Mouse (Mus musculus) neural tube, embryonic 13.5 days (tissue): ENCODE measurements around the gene Olfml2a. TPM values are rescaled to one million over a fixed set of nuclear protein-coding genes. Genes with fewer than 3 reads are reported as not detected.
"Not testable (repeated sequence)": the region's sequence is repeated elsewhere in the genome, so short reads cannot be mapped to it uniquely, and the experiment has no call there.

Source experiments
- ATAC-seq: fragments of 200-750 bp; cut with Nextera tagmentation; 2 replicates; pipeline ENCODE4 v1.8.0; 2017; ENCODE audit warnings: low read depth, mild to moderate bottlenecking, moderate TSS enrichment, moderate library complexity
- H3K27ac ChIP-seq: fragments of 300-500 bp; sonication (generic); replicated peaks from 2 replicates; pipeline ENCODE4 v1.5.1; 2015; ENCODE audit warnings: moderate library complexity, mild to moderate bottlenecking, inconsistent platforms
- H3K27me3 ChIP-seq: fragments of 300-500 bp; sonication (generic); 2 replicates; pipeline ENCODE4 v1.6.1; 2015; ENCODE audit warnings: mild to moderate bottlenecking, inconsistent platforms
- H3K36me3 ChIP-seq: fragments of 300-500 bp; sonication (generic); 2 replicates; pipeline ENCODE4 v1.6.1; 2015; ENCODE audit warnings: mild to moderate bottlenecking, inconsistent platforms
- H3K4me1 ChIP-seq: fragments of 300-500 bp; sonication (generic); replicated peaks from 2 replicates; pipeline ENCODE4 v1.6.1; 2015; ENCODE audit warnings: inconsistent platforms
- H3K4me2 ChIP-seq: fragments of 300-500 bp; sonication (generic); 2 replicates; pipeline ENCODE4 v1.6.1; 2015; ENCODE audit warnings: inconsistent platforms, mild to moderate bottlenecking, moderate library complexity
- H3K4me3 ChIP-seq: fragments of 300-500 bp; sonication (generic); 2 replicates; pipeline ENCODE4 v1.5.1; 2015; ENCODE audit warnings: mild to moderate bottlenecking, inconsistent platforms
- H3K9ac ChIP-seq: fragments of 300-500 bp; sonication (generic); 2 replicates; pipeline ENCODE4 v1.6.1; 2015; ENCODE audit warnings: moderate library complexity, mild to moderate bottlenecking, inconsistent platforms
- H3K9me3 ChIP-seq: fragments of 300-500 bp; sonication (generic); 2 replicates; pipeline ENCODE4 v1.6.1; 2016; ENCODE audit warnings: inconsistent platforms
- WGBS: fragments of 180-500 bp; shearing (Covaris S2); methylation state at CpG from one replicate; pipeline ENCODE4 v1.1.7; 2015; 5-methylcytosine and 5-hydroxymethylcytosine counted together
- polyA plus RNA-seq: library from polyadenylated mRNA; unstranded; fragments of >200 nt; fragmentation: Nextera tagmentation; extraction: Ambion mirVana; gene quantifications from 2 replicates; pipeline ENCODE4 v1.2.1, GENCODE M21; 2015

The Olfml2a gene
- polyA plus RNA-seq, 1 experiment from 2014 or later, result 14.6 TPM

DNA sequence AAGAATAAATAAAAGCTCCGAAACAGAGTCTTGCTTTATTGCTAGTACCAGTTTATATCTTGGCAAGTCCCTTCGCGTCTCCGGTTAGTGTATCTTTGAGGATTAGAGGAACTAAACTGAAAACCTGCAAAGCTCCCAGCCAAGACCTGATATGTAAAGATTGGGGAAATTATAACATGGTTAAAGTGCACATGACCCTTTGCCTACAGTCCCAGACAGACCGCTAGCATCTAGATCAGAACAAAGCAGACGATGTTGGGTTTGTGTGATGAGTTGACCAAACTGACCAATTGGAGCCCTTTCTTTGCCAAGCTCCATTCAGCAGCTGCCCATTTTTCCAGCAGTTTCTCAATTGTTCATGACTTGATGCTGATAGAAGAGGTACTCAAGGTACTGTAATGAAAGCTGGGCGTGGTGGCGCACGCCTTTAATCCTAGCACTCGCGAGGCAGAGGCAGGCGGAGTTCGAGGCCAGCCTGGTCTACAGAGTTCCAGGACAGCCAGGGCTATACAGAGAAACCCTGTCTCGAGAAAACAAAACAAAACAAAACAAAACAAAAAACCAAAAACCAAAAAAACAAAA lies 74.5 kb downstream of the Olfml2a start:
- peak overlapping the region; percentile 95 for H3K4me2 ChIP-seq
- no peak for ATAC-seq
- 93% methylated on average over 14 of the region's 14 CpGs for WGBS
- H3K27ac ChIP-seq, result no peak overlapping the region
- peaks cover 29% of the 10 kb centered on the region for H3K36me3 ChIP-seq
- H3K4me3 ChIP-seq, result peak overlapping the region; percentile 52
- peak overlapping the region; percentile 85 for H3K9ac ChIP-seq
- H3K27me3 ChIP-seq, result no peaks in the 10 kb centered on the region
- peaks cover 66% of the 10 kb centered on the region for H3K4me1 ChIP-seq
- H3K9me3 ChIP-seq, result no peaks in the 10 kb centered on the region

DNA sequence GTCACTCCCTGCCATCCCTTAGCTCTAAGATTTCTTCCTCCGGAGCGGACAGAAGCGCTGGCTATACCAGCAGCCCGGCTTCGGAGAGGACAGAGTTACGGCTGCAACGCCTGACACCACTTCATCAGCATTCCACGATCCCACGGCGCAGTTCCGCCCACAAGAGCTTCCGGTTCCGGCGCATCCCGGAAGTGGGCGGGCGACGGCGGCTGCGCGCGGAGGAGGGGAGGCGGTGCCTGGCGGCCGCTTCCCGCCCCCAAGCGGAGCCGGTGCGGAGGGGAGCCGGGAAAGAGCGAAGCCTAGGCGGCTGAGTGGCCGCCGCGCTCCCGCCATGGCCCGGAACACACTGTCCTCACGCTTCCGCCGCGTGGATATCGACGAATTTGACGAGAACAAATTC lies 76.1 kb downstream of the Olfml2a start:
- under 1% methylated on average over 40 of the region's 44 CpGs for WGBS
- H3K4me1 ChIP-seq, result peaks cover 67% of the 10 kb centered on the region
- peak overlapping the region; percentile 95 for H3K27ac ChIP-seq
- no peaks in the 10 kb centered on the region for H3K27me3 ChIP-seq
- H3K36me3 ChIP-seq, result peaks cover 24% of the 10 kb centered on the region
- peak overlapping the region; percentile 85 for H3K4me2 ChIP-seq
- ATAC-seq, result peak; percentile 89
- H3K9ac ChIP-seq, result peak overlapping the region; percentile 95
- H3K4me3 ChIP-seq, result peak overlapping the region; percentile 93
- no peaks in the 10 kb centered on the region for H3K9me3 ChIP-seq

DNA sequence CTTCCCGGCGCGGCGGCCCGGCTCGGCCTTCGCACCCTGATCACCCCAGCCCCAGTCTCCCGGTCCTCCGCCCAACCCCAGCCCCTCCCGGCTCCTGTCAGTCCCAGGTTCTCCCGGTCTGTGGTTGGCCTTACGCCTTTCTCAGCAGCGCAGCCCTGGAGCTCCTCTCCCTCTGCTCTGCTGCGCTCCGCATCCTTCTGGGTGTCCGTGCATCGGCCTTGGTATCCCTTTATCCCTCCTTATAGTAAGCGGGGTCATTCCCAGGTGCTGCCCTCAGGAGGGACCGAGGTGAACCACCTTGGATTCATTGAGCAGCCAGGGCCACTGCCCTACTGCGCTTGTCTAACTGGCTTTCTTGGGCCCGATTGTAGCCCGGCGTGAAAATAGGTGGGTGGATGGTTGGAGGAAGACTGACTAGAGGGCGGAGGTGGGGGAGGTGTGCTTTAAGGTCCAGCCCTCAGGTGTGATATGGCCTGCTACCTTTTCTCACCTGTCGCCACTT lies 76.6 kb downstream of the Olfml2a start:
- Histone ChIP-seq H3K9ac (peak overlapping the region; percentile 95), H3K4me3 (peak overlapping the region; percentile 93), H3K4me2 (peak overlapping the region; percentile 85), H3K36me3 (peaks cover 24% of the 10 kb centered on the region), H3K4me1 (peaks cover 62% of the 10 kb centered on the region), H3K27me3 (no peaks in the 10 kb centered on the region), H3K9me3 (no peaks in the 10 kb centered on the region), H3K27ac (peak overlapping the region; percentile 95)
- under 1% methylated on average over 25 of the region's 25 CpGs for WGBS
- ATAC-seq, result peak; percentile 56

DNA sequence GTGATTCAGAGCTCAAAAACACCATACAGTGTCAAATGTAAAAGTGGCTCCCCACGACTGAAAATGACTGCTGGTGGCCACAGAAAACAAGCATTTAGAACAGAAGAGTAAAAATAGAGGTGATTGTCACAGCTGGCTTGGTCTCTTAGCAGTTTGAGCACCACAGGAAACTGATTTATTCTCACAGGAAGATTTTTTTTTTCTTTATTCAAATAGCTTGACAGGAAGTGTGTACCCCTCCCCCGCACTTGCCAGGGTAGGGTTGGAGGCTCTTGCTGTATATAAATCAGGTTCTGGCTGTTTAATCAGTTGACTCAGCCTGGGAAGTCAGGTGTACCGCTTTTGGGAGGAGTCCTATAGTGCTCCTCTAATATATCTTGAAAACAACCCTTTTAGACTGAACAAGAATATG lies 77.2 kb downstream of the Olfml2a start:
- WGBS, result 29% methylated on average over 3 of the region's 3 CpGs
- peak overlapping the region; percentile 93 for H3K4me3 ChIP-seq
- peak overlapping the region; percentile 95 for H3K9ac ChIP-seq
- peaks cover 25% of the 10 kb centered on the region for H3K36me3 ChIP-seq
- no peaks in the 10 kb centered on the region for H3K27me3 ChIP-seq
- H3K4me2 ChIP-seq, result peak overlapping the region; percentile 85
- H3K4me1 ChIP-seq, result peaks cover 56% of the 10 kb centered on the region
- H3K9me3 ChIP-seq, result no peaks in the 10 kb centered on the region
- ATAC-seq, result no peak
- H3K27ac ChIP-seq, result peak overlapping the region; percentile 95; the same call in 1 of the 2 replicates

DNA sequence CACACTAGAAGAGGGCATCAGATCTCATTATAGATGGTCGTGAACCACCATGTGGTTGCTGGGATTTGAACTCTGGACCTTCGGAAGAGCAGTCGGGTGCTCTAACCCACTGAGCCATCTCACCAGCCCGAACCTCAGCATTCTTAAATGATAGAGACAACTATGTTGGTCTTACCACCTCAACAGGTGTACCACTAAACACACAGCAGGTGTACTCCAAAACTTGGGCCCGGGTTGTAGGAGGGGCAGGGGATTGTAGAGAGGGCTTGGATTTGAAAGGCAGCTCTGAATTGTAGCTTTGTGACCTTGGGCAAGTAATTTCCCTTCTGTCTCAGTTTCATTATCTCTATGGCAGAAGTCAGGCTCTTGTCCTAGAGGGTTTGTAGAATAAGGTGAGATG lies 78.4 kb downstream of the Olfml2a start:
- H3K4me2 ChIP-seq, H3K9ac ChIP-seq, H3K9me3 ChIP-seq, ATAC-seq, H3K4me3 ChIP-seq, H3K27ac ChIP-seq, H3K27me3 ChIP-seq: not testable (repeated sequence)
- WGBS, result 96% methylated on average over 5 of the region's 5 CpGs
- Histone ChIP-seq H3K36me3 (peaks cover 37% of the 10 kb centered on the region), H3K4me1 (peaks cover 52% of the 10 kb centered on the region)

DNA sequence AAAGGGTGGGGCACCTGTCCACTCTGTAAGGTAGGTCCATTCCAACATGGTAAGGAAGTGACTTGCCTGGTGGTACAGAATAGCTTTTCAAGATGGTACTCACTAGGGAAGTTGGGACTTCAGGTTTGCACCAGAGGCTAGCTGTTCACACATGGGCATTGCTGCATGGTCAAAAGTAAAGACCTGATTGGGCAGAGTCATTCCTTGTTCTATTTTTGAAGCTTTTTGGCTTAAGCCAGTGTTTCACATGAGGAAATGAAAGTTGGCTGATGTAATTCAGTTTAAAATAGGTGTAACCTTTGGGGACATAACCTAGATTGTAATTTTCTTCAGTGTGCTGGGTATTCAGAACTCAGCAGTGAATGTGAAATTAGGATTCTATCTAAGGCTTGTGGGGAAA lies 79.5 kb downstream of the Olfml2a start:
- H3K4me2 ChIP-seq, result no peak overlapping the region
- H3K4me1 ChIP-seq, result peaks cover 45% of the 10 kb centered on the region
- no peaks in the 10 kb centered on the region for H3K9me3 ChIP-seq
- no peak overlapping the region for H3K27ac ChIP-seq
- no peak for ATAC-seq
- H3K9ac ChIP-seq, result no peak overlapping the region
- no peak overlapping the region for H3K4me3 ChIP-seq
- no peaks in the 10 kb centered on the region for H3K27me3 ChIP-seq
- H3K36me3 ChIP-seq, result peaks cover 48% of the 10 kb centered on the region

DNA sequence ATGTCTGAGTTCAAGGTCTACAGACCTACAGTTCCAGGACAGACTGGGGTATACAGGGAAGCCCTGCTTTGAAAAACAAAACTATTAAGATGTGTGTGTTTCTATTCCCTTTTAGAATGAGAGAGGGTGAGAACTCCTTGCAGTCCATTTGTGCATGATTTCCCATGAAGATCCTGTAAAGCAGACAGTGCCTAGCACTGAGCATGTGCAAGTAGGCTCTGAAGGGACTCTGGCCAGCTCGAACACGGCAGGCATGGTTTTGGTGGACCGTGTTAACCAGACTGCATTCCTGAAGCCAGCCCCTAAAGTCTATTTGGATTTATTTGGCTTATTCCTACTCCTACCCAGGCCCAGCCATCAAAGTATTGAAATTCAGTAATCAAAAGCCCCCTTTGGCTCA lies 80.2 kb downstream of the Olfml2a start:
- Histone ChIP-seq H3K4me2 (no peak overlapping the region), H3K27ac (no peak overlapping the region), H3K36me3 (peaks cover 55% of the 10 kb centered on the region), H3K27me3 (no peaks in the 10 kb centered on the region), H3K4me1 (peaks cover 39% of the 10 kb centered on the region), H3K4me3 (no peak overlapping the region), H3K9ac (no peak overlapping the region), H3K9me3 (no peaks in the 10 kb centered on the region)
- 84% methylated on average over 3 of the region's 3 CpGs for WGBS
- ATAC-seq, result no peak

DNA sequence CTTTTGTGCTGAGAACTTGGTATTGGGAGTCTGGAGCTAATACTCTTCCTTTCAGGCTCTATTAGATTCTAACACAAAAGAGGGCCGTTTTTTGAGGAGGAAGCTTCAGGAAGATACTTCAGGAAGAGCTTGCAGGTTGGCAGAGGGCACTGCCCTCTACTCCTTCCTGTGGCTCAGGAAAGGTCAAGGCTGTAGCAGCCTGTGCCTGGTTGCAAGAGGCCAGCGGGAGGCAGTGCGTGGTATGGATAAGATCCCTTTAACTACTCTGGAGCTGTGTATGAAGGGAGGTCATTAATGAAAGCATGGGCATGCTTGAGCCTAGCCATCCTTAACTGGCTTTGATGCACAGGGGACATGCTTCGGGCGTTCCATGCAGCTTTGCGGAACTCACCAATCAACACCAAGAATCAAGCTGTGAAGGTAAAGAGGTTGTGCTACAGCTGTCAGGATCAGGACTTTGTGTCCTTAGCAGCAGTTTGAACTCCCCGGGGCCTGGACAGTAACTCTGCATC lies 81.0 kb downstream of the Olfml2a start:
- no peaks in the 10 kb centered on the region for H3K9me3 ChIP-seq
- peaks cover 64% of the 10 kb centered on the region for H3K36me3 ChIP-seq
- 91% methylated on average over 7 of the region's 7 CpGs for WGBS
- H3K27ac ChIP-seq, result no peak overlapping the region
- H3K4me3 ChIP-seq, result no peak overlapping the region
- H3K9ac ChIP-seq, result 0 out of 2 replicates have a peak overlapping the region, but pooled peaks have one; percentile 22
- H3K4me1 ChIP-seq, result peaks cover 35% of the 10 kb centered on the region
- no peaks in the 10 kb centered on the region for H3K27me3 ChIP-seq
- no peak for ATAC-seq
- no peak overlapping the region for H3K4me2 ChIP-seq

Other genes starting within 250 kb of the Olfml2a start
- gene Nr5a1, start 217.4 kb upstream of the Olfml2a start, polyA plus RNA-seq, result 0.06 TPM in 1 of 2 replicates, not detected in the other
- gene Nr6a1, start 4.3 kb upstream of the Olfml2a start, polyA plus RNA-seq, result 2.9 and 3.9 TPM in 2 replicates
- gene Wdr38, start 65.5 kb downstream of the Olfml2a start, polyA plus RNA-seq, result 1.9 and 2.1 TPM in 2 replicates
- 137 and 154 TPM in 2 replicates for gene Arpc5l, start 73.4 kb downstream of the Olfml2a start, polyA plus RNA-seq
- gene Rpl35, start 73.6 kb downstream of the Olfml2a start, polyA plus RNA-seq, result 752 and 755 TPM in 2 replicates
- 28.4 and 34.6 TPM in 2 replicates for gene Golga1, start 133.6 kb downstream of the Olfml2a start, polyA plus RNA-seq